Mouse (Mus musculus): ENCODE data around the gene Nufip2.

Gene Nufip2

DNA sequence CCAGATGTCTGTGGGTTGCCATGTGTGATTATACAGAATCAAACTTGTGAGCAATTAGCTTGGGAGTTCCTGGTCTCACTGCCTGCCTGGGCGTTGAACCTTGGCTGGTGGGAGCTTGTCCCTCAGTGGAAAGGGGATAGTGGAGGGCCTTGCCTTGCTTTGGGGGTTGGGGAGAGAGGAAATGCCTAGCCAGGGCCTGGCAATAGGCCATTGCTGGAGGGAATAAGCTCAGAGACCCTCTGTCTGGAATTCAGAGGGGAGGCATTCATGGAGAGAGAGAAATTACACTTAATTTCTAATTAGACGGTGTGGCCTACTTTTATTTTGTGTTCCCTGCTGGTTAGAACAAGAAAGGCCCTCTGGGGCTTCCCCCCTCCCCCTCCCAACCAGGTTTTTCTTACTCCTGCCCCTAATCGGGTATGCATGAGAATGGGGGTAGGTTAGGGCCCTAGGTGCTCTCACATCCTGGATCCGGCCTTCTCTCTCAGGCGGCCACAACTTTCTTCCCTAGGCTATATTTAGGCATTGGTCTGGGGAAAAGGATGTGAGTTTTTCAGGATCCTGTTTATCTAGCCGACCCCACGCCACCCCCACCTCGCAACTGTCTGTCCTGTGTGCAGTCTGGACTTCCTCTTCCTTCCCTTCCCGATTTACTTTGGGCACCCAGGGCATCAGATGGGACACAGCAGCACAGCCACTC is 89.9 kb downstream of the Nufip2 start:
- no peak for DNase-seq

DNA sequence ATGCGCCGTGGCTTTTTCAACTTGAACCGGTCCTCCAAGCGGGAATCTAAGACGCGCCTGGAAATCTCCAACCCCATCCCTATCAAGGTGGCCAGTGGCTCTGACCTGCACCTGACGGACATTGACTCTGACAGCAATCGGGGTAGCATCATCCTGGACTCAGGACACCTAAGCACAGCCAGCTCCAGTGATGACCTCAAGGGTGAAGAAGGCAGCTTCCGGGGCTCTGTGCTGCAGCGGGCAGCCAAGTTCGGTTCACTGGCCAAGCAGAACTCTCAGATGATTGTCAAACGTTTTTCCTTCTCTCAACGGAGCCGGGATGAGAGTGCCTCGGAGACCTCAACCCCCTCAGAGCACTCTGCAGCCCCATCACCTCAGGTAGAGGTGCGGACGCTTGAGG is 91.5 kb downstream of the Nufip2 start:
- no peak for DNase-seq

DNA sequence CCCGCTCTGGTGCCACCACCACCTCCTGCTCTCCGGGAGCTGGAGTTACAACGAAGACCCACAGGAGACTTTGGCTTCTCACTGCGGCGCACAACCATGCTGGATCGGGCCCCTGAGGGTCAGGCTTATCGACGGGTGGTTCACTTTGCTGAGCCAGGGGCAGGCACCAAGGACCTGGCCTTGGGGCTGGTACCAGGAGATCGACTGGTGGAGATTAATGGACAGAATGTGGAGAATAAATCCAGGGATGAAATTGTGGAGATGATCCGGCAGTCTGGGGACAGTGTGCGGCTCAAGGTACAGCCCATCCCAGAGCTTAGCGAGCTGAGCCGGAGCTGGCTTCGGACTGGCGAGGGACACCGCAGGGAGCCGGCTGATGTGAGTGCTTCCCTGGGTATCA is 92.0 kb downstream of the Nufip2 start:
- no peak for DNase-seq

DNA sequence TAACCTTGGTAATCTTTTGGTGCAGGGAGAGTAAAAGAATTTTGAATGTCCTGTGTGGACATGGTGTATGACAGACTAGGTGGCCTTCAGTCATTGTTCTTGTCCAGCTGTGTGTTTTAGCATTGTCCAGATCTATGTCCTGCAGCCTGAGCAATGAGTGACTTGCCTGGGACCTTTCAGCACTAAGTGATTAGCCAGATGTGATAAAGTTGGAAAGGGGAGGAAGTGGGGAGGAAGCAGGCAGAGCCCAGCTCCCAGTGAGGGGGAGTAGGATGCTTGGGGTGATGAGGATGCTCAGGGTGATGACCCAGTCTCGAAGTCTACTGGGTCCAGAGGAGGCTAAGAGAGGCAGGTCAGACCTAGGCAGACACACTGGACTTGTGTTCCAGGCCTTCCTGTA is 93.3 kb downstream of the Nufip2 start:
- no peak for DNase-seq

DNA sequence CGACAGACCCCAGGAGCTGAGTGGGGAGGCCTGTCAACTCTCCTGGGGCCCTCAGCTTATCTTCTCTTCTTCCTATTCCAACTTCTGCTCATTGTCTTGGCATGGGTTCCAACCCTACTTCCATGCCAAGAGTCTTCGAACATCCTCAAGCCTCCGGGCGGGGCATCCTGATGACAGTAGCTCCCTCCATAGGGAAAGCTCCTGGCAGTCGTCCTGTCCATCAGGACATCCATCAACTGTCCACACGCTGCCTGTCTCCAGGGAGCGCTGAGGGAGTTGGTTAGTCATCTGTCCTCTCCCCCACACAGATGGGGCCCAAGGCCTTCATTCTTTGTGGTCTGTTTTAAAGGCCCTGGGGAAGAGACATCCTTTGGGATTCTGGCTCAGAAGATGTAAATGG is 95.1 kb downstream of the Nufip2 start:
- peak; percentile 79 for DNase-seq

DNA sequence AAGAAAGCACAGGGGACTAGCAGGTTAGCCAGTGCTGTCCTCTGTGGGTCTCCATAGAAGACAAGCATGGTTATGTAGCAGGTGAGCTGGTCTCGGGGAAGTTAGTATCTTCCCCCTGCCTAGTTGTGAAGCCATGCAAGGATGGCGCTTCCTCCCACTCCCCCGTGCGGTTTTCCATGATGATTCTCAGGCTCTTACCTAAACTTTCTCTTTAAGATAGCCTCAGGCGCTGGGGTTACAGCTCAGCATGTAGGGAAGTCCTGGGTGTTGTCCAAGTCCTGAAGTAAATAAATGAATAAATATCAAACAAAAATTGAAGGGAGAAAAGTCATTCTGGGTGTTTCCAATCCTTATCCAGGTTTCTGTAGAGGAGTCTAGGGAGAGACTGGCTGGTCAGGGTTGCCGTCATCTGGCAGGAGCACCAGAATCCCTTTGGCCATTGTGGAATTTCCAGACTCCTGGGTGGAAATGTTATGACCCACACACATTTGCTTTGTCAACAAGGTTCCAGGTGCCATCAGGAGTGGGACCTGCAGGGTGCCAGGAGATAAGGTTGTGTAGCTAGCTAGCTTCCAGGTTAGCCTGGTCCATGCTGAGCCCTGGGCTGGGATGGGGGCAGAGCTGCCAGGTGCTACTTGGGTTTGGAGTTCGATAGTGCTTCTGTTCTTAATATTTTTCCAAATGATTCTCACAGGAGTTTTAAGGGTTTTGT is 96.3 kb downstream of the Nufip2 start:
- peak; percentile 60 for DNase-seq

DNA sequence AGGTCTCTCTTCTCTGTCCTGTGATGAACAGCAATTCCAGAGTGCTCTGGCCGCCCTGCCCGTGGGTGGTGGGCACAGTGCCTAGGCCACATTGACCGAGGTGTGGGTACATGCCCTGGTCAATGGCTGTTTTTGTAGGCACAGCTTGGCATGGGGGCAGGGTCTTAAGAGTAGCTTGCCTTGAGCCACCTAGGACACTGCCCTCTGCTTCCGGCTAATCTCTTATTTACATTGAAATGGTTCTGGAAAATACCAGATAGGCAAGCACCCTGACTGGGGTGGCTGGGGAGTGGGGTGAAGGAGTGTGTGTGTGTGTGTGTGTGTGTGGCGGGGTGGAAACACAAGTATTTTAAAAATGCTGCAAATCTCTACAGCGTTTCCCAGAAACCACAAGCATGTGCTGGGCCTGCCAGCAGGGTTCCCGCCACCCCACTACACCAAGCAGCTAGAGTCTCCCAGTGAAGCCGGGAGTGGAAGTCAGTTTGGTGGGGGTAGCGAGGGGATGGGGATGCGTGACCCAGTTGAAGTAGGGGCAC is 97.3 kb downstream of the Nufip2 start:
- DNase-seq = peak; percentile 64

DNA sequence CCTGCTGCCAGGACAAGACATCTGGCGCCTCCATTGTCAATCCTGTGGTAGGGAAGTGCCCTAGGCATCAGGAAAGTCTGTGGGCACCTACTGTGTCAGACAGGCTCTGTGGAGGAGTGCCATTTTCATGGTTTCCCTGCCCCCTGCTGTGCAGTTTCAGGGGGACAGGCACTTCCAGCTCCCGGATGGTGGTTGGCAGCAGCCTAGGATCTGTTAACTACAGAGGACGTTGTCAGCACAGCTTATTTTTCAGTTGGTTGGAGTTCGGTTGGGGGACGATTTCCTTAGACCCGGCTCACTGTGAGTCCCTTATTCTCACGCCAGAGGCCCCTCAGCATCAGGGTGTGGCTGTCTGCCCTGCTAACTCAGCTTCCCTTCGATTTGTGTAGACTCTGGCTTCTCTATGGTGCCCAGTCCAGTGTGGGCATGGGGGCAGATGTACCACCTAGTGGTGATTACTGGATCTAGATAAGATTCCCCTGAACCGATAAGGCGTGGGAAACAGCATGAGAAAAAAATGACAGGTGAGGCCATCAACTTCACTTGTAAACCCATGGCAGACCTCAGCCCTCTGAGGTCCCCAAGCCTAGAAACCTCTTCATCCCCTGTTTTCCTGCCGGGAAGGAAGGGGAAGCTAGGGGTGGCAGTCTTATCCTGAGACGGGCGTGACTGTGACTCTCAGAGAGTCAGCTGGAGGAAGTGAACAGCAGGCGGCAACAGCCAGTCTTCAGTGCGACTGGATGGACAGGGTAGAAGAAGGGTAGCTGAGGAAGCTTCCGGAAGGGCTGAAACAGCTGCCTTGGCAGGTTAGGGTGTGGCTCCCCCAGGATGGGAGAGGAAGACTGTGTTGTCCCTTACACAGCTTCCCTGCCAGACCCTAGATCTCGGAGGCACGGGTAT is 98.0 kb downstream of the Nufip2 start:
- DNase-seq = peak; percentile 69

DNA sequence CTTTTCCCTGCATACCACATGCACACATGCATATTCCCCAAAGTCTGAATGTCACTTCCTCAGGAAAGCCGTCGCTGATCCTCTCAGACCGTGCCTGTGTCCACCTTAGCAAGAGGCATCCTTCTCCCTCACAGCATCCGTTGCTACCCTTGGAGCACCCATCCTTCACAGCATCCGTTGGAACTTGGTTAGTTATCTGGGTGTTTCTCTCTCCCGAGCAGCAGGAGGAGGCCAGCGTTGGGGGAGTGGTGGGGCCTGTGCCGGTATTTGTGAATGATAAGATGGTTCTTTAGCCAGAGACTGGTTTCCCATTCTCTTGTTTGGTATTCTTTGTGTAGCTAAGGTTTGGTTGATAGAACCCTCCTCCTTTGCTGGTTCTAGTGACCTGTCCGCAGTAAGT is 98.9 kb downstream of the Nufip2 start:
- DNase-seq = no peak

DNA sequence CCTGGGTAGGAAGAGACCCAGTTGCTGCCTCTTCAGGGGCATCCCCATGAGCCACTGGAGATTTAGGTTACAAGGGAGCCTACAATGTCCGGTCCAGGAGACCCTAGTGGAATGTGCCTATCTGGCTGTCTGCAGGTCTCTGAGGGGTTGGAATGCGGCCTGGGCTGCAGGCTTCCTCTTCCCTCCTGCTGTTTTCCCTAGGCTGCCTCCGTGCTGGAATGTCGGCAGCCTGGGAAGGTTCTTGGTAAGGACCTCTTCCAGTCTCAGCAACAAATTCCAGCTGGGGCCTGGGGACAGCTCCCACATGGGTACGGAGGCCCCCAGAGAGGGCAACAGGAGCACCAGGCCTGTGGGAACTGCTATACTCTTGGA is 99.4 kb downstream of the Nufip2 start:
- DNase-seq = no peak

DNA sequence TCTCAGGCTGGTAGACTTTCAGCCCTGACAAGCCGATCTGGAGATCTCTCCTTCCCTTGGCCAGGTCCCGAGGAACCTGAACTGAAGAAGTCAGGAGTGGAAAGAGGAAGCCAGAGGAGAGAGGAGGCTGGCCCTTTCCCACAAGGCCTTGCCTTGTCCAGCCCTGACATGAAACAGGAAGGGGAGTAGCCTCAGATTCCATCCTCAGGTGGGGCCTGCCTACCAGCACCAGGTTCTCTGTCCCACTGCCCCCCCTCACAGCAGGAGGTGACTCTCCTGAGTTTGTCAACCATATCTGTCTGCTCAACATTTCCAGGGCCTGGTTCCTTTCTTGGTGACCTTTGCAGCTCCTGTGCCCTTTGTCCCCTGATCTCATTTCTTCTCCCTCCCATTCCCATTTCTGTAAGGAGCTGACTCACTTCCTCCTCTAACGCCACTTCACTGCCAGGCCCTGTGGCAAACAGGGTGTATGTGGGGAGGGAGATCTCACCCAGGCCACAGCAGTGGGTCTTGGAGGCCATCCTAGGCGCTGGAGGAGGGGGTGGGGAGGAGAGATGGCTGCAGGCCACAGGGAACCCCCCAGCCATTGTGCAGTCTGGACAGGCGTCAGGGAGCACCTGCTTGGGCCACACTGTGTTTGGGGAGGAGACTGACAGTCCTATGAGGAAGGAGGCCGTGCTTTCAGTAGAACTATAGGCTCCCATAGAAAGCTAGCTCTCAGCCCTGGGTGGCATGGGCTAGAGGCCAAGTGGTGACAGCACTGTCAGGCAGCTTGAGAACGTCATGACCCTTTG is 100.0 kb downstream of the Nufip2 start:
- DNase-seq = peak; percentile 77

DNA sequence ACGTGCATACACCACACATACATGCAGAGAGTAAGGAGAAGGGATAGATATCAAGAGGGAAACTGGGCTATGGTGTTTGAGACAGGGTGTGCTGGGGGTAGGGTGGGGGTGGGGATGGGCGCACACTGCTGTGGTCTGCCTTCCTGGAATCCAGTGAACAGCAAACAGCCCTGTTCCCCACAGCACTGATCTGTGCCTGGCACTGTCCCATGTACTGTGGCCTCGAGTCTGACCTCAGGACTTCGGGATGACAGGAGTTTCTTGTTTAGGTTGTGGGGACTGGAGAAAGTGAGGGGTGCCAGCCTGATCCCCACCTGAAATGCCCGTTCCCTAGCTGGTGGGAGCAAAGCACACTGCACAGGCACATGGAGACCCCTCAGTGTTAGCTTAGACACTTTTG is 101.8 kb downstream of the Nufip2 start, which contains the start of gene Gm10277:
Gene Gm10277 (minus strand): TSS at position 41 of the 400 bp plus-strand sequence.
- no peak for DNase-seq

DNA sequence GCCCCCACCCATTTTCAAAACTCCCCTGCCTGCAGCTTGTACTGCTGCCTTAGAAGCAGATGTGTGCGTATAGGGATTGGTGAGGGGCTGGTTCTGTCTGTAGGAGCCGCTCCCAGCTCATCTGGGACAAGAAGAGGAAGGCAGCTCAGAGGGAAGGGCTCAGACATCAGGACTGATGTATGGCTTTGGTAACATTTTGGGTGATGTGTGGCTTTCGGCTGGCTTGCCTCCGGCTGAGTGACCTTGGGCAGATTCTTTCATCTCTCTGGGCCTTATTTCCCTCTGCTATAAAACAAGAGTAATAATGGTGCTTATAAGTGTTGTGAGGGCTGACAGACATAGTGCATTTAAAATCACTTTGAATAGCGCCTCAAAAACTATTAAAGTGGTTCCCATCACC is 103.6 kb downstream of the Nufip2 start:
- no peak for DNase-seq

DNA sequence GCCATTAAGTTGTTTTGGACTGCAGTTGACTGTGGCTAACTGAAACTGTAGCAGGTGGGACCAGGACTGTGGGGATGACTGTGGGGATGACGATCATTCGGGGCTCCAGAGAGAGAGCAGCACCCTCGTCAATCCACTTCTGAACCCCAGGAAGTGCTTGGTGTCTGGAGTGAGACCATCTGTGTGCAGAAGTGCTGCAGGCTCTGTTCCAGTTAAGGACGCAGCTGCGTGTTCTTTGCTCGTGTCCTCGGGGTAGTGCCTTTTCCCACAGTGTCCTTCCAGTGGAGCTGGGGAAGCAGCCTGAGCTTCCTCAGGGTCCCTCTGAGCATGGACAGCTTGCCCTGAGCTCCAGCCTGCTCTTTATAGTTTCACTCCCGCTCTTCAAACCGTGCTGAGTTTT is 104.3 kb downstream of the Nufip2 start:
- DNase-seq = no peak

DNA sequence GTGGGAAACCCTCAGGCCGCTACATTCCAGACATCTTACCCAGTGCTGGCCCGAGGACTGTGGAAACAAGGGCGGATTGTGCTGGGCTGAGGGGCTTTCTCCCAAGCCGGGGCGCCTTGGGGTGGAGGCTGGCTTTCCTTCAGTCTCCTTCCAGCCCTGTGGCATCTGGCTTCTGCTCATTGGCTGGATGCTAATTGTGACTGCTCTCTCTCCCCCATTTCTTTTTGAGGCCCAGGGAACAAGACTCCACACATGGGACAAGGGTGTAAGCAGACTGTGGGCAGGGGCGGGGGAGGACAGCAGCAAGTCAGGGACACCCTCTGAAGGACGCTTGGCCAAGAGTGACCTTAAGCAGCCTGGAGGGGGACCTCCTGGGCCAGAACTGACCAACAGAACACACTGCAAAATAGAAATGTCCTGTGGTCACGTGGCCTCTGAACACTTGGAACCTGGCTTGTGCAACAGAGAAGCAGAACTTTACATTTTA is 105.3 kb downstream of the Nufip2 start:
- no peak for DNase-seq
